Mouse (Mus musculus) heart, postnatal 0 days (tissue): Measurements from ENCODE around the gene Ston1. TPM values are rescaled to one million over a fixed set of nuclear protein-coding genes. Genes with fewer than 3 reads are reported as not detected.
A peak's percentile ranks its signal among the peaks of the same experiment; 100 is the strongest.

Experiments used
- ATAC-seq: fragments of 200-750 bp; cut with Nextera tagmentation; 2 replicates; pipeline ENCODE4 v1.8.0; 2017; ENCODE audit warnings: low read depth, moderate number of reproducible peaks, moderate library complexity; ENCODE audit not compliant: insufficient read depth
- DNase-seq: peaks from one replicate; pipeline ENCODE4 v3.0.0-alpha.2; 2016; ENCODE audit warnings: low spot score
- H3K27ac ChIP-seq: fragments of 300-500 bp; sonication (generic); 2 replicates; pipeline ENCODE4 v1.5.1; 2014; ENCODE audit warnings: low read depth, mild to moderate bottlenecking
- H3K27me3 ChIP-seq: fragments of 300-500 bp; sonication (generic); 2 replicates; pipeline ENCODE4 v1.6.1; 2014; ENCODE audit warnings: low read length, mixed read lengths; ENCODE audit not compliant: control insufficient read depth, insufficient read depth
- H3K36me3 ChIP-seq: fragments of 300-500 bp; sonication (generic); replicated peaks from 2 replicates; pipeline ENCODE4 v1.6.1; 2014; ENCODE audit warnings: low read length, mixed read lengths; ENCODE audit not compliant: control insufficient read depth, insufficient read depth
- H3K4me1 ChIP-seq: fragments of 300-500 bp; sonication (generic); 2 replicates; pipeline ENCODE4 v1.6.1; 2014; ENCODE audit warnings: antibody characterized with exemption; ENCODE audit not compliant: control insufficient read depth, insufficient read depth
- H3K4me2 ChIP-seq: fragments of 300-500 bp; sonication (generic); 2 replicates; pipeline ENCODE4 v1.6.1; 2014; ENCODE audit warnings: low read depth, mild to moderate bottlenecking, low read length, moderate library complexity
- H3K4me3 ChIP-seq: fragments of 300-500 bp; sonication (generic); 2 replicates; pipeline ENCODE4 v1.5.1; 2014; ENCODE audit warnings: low read depth, low read length
- H3K9ac ChIP-seq: fragments of 300-500 bp; sonication (generic); replicated peaks from 2 replicates; pipeline ENCODE4 v1.6.1; 2014; ENCODE audit warnings: low read depth, low read length, mixed read lengths
- H3K9me3 ChIP-seq: fragments of 300-500 bp; sonication (generic); replicated peaks from 2 replicates; pipeline ENCODE4 v1.6.1; 2016; ENCODE audit warnings: low read length; ENCODE audit not compliant: control insufficient read depth
- CTCF ChIP-seq: IDR thresholded peaks from 2 replicates; pipeline ENCODE4 v1.5.1; 2016; ENCODE audit warnings: antibody characterized with exemption, control low read depth, low read depth
- EP300 ChIP-seq: IDR thresholded peaks from 2 replicates; pipeline ENCODE4 v1.6.1; 2016; ENCODE audit warnings: antibody characterized with exemption, low read depth
- WGBS: fragments of 180-500 bp; shearing (Covaris S2); extraction: QIAGEN DNeasy Blood & Tissue Kit; methylation state at CpG from one replicate; pipeline ENCODE4 v1.1.7; 2014; 5-methylcytosine and 5-hydroxymethylcytosine counted together
- polyA plus RNA-seq: library from polyadenylated mRNA; unstranded; fragments of >200 nt; fragmentation: Nextera tagmentation; extraction: Ambion mirVana; gene quantifications from 2 replicates; pipeline ENCODE4 v1.2.1, GENCODE M21; 2015
- total RNA-seq: library from RNA; depleted of rRNA; stranded (reverse); fragments of >200 nt; gene quantifications from 2 replicates; pipeline ENCODE4 v1.2.3, GENCODE M21; 2014; ENCODE audit warnings: low replicate concordance; rRNA removed

Ston1 gene
- 4.2 and 9.0 TPM in 2 replicates for total RNA-seq
- 3.9 and 4.1 TPM in 2 replicates for polyA plus RNA-seq

- no peaks in the 10 kb centered on the region for H3K9me3 ChIP-seq
- no peaks in the 10 kb centered on the region for H3K36me3 ChIP-seq
- DNase-seq = peak; percentile 85
- H3K4me3 ChIP-seq = peak within 1 kb of the TSS; percentile 82
- peak within 1 kb of the TSS; percentile 93 for H3K4me2 ChIP-seq
- peak; percentile 89 for ATAC-seq
- H3K27me3 ChIP-seq = no peaks in the 10 kb centered on the region
- under 1% methylated on average over 40 of the region's 41 CpGs for WGBS
- TF ChIP-seq CTCF (no peak), EP300 (no peak)
- peaks cover 17% of the 10 kb centered on the region; the same call in 1 of the 2 replicates for H3K4me1 ChIP-seq
- H3K9ac ChIP-seq = peak within 1 kb of the TSS; percentile 85
- peak within 1 kb of the TSS; percentile 89 for H3K27ac ChIP-seq
These were observed at the start of gene Ston1 for GRCm38 (mm10) chr17:88597222-88598055. TSS of gene Ston1 (plus strand) at chr17:88597684.

- no peak for TF ChIP-seq CTCF
- TF ChIP-seq EP300 = no peak
- 65% methylated on average over 24 of the region's 24 CpGs for WGBS
- Histone ChIP-seq H3K4me1 (no peaks in the 10 kb centered on the region), H3K9ac (no peak overlapping the region), H3K27ac (no peak overlapping the region), H3K9me3 (no peaks in the 10 kb centered on the region), H3K4me2 (no peak overlapping the region), H3K4me3 (no peak overlapping the region), H3K36me3 (peaks cover 34% of the 10 kb centered on the region), H3K27me3 (no peaks in the 10 kb centered on the region)
- ATAC-seq (no peak), DNase-seq (no peak)
These were observed 47.9 kb upstream of the Ston1 start for GRCm38 (mm10) chr17:88549411-88550191.

GRCm38 (mm10) chr17:88550351-88550750, 47.1 kb upstream of the Ston1 start:
- Histone ChIP-seq H3K36me3 (peaks cover 37% of the 10 kb centered on the region), H3K4me3 (no peak overlapping the region), H3K27me3 (no peaks in the 10 kb centered on the region), H3K4me2 (no peak overlapping the region), H3K9me3 (no peaks in the 10 kb centered on the region), H3K4me1 (no peaks in the 10 kb centered on the region), H3K9ac (no peak overlapping the region), H3K27ac (no peak overlapping the region)
- ATAC-seq (no peak), DNase-seq (no peak)
- TF ChIP-seq EP300 (no peak), CTCF (no peak)
- 73% methylated on average over 5 of the region's 5 CpGs for WGBS

GRCm38 (mm10) chr17:88550981-88551940, 46.2 kb upstream of the Ston1 start:
- Histone ChIP-seq H3K4me3 (no peak overlapping the region), H3K9ac (no peak overlapping the region), H3K27ac (peak overlapping the region; percentile 30; the same call in 1 of the 2 replicates), H3K27me3 (no peaks in the 10 kb centered on the region), H3K36me3 (peaks cover 35% of the 10 kb centered on the region), H3K4me2 (no peak overlapping the region; the same call in 1 of the 2 replicates), H3K9me3 (no peaks in the 10 kb centered on the region), H3K4me1 (no peaks in the 10 kb centered on the region)
- peak; percentile 32 for DNase-seq
- TF ChIP-seq CTCF (no peak), EP300 (no peak)
- no peak for ATAC-seq
- WGBS = 43% methylated on average over 10 of the region's 10 CpGs

- WGBS = 52% methylated on average over 6 of the region's 6 CpGs
- H3K4me2 ChIP-seq = no peak overlapping the region
- no peak overlapping the region for H3K4me3 ChIP-seq
- no peak for TF ChIP-seq EP300
- no peak for TF ChIP-seq CTCF
- peaks cover 32% of the 10 kb centered on the region for H3K36me3 ChIP-seq
- DNase-seq = no peak
- ATAC-seq = no peak
- no peaks in the 10 kb centered on the region for H3K9me3 ChIP-seq
- H3K9ac ChIP-seq = no peak overlapping the region
- no peaks in the 10 kb centered on the region for H3K27me3 ChIP-seq
- no peaks in the 10 kb centered on the region for H3K4me1 ChIP-seq
- H3K27ac ChIP-seq = no peak overlapping the region; the same call in 1 of the 2 replicates
These were observed 44.9 kb upstream of the Ston1 start for GRCm38 (mm10) chr17:88552556-88552955.
